Mouse (Mus musculus) monocyte, adult 5-6 weeks (primary cell): Measurements from ENCODE around the gene Inpp5f. TPM values are rescaled to one million over a fixed set of nuclear protein-coding genes. Genes with fewer than 3 reads are reported as not detected.
"Not testable (repeated sequence)": the region's sequence is repeated elsewhere in the genome, so short reads cannot be mapped to it uniquely, and the experiment has no call there.

Experiments used
- ATAC-seq: fragments of 153-309, 156-312 bp; replicated peaks from 2 replicates; pipeline ENCODE4 v1.8.0; 2017; ENCODE audit warnings: mild to moderate bottlenecking; ENCODE audit not compliant: low TSS enrichment, insufficient number of reproducible peaks, severe bottlenecking, poor library complexity, low FRiP score
- total RNA-seq: library from RNA; stranded (forward); fragments of 200-1000, 200-491, 200-594 nt; gene quantifications from 3 replicates; pipeline ENCODE4 v1.2.3, GENCODE M21; 2017

Inpp5f gene
- total RNA-seq, 1 experiment from 2014 or later: 105 TPM

DNA sequence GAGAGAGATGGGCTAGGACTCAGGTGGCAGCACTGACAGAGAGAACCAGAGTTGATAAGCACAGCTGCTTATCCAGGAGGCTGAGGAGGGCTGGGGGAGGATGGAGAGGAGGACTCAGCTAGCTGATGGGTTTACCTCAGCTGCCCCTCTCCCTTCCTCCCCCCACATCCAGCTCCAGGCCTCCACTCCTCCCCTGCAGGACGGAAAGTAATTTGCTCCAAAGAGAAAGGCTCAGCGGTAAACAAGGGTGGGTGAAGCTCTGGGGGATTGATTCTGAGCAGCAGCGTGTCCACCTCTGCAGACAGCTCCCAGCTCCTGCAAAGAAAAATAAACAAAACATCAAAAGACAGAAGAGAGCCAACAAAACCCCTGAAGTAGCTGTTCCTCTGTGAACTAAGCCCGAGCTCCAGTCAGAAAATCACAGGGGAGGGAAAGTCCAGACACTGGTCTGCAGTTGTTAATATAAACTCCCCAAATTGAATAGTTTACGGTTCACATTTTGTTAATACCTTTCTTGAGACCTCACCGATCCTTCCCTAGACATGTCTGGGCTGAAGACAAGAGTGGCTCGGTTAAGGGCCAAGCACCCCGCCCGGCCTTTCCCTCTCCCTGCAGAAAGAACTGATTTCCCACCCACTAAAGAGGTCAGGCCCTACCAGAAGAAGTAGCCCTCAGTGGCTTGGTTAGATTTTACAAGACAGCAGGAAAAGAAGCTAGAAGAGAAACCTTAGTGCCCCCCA is 19.6 kb upstream of the Inpp5f start:
- no peak for ATAC-seq

DNA sequence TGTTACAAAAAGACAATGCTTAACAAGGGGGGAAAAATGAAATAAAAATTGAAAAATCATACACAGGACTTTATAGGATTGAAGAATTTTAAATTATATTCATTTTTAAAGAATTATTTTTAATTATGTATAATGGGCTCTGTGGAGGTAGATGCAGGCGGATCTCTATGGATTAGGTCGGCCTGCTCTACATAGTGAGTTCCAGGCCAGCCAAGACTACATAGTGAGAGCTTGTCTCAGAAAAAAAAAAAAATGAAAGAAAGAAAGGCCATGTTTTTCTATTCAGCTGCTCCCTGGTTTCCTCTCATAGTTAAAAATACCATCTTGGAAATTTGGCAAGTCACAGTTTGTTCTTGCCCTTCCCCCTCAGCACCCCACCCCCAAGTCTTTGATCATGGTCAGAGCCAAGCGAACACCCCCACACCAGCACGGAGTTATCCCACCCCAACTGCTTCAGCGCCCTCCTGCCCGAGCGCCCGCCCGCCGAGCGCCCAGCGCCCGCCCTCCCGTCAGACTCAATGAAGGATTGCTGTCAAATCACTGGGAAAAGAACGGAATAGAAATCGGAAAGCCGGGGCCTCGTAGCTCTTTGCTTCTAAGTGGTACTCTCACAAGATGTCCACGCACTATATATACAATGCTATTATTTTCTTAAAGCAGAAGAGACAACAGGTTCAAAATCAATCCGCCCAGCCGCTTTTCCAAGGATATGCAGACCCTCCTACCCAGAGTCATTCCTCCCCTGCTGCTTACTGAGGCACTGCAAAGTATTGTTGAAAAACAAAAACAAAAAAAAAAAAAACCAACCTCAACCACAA is 18.8 kb upstream of the Inpp5f start:
- ATAC-seq: no peak

DNA sequence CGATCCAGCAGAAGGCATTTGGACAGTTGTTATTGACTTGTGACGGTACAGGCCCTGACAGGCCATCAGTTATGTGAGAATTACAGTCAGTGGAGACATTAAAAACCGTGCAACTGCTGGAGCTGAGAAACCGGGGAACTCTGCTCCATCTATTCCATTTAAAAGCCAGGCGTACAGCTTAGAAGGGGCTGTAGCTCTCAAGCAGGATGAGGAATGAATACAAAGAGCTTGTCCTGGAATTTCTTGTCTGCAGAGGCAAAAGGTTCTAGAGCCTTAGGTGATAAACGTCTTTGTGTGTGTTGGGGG is 18.2 kb upstream of the Inpp5f start:
- ATAC-seq: no peak

DNA sequence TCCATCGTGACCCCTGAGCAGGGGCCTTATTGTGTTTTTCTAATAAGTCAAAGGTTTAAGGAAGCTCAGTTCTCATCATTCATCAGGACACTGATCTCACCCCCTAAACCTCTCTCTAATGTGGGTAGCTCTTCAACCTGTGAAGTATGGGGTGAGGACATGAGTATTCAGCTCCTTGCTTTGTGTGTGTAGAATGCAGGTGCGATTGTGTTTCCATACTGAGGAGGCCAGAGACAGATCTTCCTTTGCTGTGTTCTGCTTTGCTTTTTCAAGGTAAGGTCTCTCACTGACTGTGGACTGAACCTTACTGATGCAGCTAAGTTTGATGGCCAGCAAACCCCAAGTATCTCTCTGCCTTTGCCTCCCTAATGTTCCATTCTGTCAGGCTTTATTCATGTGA is 14.9 kb upstream of the Inpp5f start:
- ATAC-seq: no peak

DNA sequence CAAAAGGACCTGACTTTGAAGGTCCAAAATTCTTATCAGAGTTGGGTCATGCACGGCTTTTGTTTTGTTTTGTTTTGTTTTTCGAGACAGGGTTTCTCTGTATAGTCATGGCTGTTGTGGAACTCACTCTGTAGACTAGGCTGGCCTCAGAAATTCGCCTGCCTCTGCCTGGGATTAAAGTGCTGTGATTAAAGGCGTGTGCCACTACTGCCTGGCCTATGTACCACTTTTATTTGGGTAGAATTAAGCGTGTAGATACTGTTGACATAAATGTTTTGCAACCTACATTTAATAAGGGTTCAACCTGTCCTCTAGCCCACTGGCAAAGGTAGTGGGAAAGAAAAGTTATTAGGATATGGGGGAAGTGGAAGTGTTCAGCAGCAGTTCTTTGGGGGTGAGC is 12.1 kb upstream of the Inpp5f start:
- ATAC-seq: no peak

DNA sequence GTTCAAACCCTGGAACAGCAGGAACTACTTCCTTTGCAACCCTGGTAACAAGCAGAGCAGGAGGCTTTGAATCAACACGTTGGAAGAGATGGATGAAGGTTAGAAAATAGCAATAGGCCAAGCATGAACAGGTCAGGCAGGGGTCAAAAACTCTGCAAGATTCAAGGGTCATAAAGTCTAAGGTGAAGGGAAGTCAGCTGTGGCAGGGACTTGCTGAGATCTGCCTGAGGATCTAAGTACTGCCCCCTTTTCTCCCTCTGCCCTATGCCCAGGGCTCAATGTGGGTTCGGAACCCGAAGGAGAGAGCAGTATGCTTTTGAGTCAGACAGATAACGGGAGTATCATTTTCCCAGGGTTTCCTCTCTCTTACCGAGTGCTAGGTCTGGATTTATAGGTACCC is 9.3 kb upstream of the Inpp5f start:
- ATAC-seq: no peak

DNA sequence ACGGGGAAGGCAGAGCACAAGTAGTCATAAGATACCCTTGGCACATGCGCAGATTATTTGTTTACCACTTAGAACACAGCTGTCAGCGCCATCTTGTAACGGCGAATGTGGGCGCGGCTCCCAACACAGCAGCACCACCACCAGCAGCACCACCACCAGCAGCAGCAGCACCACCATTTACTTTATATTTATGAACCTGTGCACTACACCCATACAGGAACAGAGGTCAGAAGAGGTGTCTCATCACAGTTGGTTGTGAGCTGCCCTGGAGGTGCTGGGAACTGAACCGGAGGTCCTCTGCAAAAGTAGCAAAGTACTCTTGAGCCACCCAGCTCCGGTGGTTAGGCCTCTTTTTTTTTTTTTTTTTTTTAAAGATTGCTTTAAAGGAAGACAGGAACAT is 1.2 kb upstream of the Inpp5f start:
- not testable (repeated sequence) for ATAC-seq

DNA sequence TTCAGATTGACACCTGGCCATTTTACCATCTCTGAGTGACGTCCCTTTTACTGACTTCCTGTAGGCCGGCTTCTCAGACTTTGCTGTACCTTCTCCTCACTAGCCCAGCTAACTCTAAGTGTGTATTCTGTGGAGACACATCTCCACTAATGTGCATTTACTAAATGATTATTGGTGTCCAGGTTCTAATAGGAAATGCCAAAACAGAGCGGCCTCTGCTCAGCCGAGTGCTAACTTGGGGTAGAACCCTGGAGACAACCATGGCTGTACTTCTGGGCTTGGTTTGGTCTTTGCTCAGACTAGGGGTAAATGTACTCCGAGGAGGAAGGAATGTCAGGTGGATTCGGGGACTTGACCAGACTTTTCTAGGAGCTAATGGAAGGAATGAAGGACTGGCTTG is 638 bp upstream of the Inpp5f start:
- ATAC-seq: peak; percentile 24; the same call in 1 of the 2 replicates

DNA sequence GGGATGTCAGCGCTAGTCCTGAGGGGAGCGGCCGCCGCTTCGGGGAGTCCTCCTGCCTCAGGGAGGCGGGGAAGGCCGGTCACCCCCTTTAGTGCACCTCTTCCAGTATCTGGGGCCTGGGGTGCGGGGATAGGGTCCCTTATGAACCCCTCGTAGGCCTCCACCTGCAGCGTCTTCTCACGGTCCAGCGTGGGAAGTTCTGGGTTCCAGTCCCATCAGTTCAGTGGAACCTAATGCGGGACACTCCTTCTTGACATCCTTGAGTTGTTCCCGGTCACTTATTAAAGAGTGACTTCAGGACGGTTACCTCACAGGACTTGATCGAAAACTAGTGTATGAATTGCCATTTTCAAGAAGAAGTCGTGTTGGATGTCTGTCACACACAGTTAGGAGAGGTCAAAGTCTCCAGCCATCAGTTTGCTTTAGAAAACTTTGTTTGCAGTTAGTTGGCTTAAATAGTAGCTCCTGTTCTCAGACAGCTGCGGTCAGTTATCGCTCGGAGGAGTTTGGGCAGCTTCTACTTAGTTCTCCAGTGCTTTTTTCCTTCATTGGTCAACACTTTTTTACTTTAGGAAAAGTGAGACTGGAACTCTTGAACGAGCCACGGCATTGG is 777 bp downstream of the Inpp5f start:
- no peak for ATAC-seq

DNA sequence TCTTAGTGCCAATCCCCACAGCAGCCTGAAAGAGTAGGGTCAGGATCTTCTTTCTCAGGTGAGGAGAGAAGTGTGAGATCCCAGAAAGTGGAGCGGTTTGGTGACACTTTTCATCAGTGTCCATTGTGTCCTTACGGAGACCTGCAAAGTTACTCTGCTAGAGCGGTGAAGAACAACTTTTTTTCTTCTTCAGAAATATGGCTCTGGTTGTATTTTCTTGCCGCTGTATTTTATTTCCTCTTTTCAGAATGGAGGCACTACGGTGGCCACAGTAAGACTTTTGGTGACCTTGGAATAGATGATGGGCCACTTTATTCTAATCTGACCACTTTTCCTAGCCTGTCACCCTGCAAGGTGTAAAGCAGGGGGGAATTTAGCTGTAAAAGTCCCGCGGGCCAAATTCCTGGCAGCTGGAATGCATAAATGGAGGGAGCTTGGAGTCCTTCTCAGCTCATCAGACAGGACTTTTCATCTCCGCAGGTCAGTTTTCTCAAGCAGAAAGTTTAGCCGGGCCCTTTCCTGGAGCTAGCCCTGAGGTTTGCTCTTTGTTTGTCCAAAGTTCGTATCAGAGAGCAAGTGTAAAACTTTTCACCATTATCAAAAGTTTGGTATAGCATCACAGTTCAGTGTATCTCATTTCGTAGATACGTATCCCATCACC is 1.5 kb downstream of the Inpp5f start:
- no peak for ATAC-seq

DNA sequence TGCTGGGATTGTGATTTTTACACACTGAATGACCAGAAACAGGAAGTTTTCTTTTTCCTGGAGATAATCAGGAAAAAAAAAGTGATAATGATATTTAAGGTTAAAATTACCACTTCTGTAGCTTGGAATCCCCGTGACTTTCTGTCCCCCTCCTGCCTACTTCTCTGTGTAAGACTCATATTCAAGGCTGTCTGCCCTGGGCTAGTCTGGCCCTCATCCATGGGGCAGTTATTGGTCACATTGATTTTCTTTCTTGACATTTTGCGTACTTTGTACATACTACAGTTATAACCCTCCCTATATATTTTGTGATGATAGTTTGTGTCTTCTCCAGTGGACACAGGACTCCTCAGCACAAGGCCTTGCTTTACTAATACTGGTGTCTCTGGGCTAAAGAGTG is 2.5 kb downstream of the Inpp5f start:
- ATAC-seq: no peak

DNA sequence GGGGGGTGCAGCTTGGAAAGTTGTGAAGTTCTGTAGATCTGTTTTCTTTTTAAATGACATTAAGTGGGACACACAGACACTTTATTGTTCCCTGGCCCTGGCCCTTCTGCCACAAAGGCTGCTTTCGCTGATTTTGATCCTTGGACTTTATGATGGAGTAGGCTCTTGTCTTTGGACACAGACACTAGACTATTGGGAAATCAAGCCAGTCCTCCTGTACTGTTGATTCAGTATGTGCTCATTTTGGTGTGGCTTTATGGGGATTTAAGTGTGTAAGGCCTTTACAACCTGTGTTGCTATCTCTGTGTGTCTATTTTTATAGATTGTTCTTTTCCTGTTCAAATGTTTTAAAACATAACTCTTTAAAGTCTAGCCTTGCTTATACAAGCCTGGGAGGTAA is 6.5 kb downstream of the Inpp5f start:
- no peak for ATAC-seq

DNA sequence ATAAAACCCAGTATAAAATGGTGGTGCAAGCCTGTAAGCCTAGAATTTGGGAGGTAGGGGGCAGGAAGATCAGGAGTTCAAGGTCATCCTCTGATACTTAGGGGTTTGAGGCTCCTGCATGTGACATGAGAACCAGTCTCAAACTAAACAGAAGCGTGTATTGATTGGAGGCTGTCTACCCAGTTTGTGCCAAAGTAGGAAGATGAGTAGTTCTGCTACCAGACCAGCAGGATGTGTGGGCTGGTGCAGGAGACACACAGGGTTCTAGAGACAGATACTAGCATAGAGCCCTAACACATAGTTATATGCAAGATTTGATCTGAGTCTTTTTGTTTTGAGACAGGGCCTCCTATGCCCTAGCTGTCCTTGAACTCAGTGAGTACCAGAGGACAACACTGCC is 9.1 kb downstream of the Inpp5f start:
- no peak for ATAC-seq

DNA sequence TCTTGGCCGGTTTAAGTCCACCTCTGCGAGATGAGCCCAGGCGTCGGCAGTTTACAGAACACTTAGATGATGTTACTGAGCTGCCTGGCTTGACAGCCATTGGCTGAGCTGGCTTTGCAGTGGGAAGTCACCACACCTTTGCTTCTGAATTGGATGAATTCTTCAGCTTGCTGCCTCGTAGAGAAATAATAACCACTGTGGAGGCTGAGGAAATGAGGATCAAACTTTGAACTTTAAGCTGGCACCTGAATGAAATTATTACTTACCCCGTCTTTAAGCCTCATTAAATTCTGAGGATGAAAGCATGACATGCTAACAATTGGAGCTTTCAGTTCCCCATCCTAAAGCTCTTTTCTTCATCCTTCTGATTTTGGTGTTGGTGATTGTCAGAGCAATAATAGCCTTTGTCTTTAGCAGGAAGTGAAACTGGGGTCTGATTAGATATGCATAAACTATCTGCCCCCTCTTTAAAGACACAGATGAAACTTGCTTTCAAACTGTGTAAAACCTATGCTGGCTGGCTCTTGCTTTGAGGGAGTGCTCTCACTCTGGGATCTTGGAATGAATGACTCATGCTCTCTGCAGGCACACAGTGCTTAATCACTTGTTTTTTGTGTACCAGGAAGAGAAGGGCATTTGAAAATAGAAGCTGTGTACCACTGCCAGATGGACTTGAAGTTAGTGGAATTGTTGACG is 11.3 kb downstream of the Inpp5f start:
- peak; percentile 94 for ATAC-seq

DNA sequence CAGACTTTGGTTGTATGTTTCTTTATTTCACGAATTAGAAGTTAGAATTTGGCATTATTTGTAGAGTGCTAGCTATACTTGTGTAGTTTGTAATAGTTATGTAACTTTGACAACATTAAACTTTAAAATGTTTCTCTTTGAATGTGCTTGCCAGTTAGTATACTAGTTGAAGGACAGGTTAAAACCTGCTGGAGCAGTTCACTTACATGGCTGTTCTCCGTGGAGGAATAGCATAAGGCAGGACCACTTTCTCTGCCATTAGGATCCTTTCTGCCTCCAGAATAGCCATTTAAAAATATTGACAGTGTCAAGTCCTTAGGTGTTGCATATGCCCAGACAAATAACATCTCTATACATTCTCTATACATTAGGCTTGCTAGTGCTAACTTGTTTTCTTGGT is 11.9 kb downstream of the Inpp5f start:
- no peak for ATAC-seq

DNA sequence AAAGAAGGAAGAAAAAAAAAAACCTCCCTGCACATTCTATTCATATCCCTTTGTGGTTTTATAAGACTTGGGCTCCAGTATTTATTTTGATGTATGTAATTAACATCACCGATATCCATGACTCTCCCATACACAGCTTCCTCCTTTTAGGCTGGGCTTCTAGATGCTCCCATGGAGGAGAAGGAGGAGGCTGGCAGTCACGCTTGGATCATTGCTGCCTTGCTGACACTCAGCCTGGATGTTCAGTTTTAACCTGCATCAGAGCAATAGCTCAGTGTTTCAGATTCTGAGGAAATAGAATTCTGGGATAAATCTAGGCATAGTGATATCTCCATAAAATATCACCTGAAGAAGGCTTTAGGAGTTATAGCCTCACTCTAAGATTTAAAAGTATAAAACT is 14.3 kb downstream of the Inpp5f start:
- no peak for ATAC-seq

DNA sequence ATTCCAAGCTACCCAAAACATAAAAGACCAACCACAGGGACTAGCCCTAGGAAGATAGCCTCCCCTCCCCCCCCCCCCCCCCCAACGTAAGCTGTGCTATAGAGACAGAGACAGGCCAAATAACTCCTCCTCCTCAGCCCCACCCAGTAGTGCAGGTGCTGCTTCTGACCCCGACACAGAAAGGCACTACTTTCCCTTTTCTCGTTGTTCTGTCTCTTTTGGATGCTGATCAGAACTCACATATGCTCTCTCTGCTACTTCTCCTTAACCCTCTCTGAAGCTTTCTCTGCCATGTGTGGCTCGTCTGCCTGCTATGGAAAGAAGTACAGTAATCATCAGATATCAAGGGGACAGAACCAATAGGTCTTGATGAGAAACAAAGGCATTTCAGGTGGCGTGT is 15.5 kb downstream of the Inpp5f start:
- ATAC-seq: no peak

DNA sequence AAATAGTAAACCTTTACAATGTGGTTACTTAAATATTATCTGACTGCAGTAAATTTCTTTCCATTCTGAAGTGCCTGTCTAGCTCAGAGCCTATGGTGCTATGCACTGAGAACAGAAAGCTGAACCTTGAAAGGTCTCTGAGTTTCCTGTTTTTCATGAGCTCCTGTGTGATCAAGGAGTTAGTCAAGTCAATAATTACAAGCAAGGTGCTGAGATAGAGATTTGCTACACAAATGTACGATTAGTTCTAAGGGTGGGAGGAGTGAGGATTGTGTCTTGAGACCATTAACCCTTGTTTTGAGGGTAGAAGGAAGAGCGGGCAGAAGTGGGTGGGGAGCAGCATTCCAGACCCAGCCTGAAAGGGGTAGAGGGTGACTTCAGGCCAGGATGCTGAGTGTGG is 16.1 kb downstream of the Inpp5f start:
- no peak for ATAC-seq

DNA sequence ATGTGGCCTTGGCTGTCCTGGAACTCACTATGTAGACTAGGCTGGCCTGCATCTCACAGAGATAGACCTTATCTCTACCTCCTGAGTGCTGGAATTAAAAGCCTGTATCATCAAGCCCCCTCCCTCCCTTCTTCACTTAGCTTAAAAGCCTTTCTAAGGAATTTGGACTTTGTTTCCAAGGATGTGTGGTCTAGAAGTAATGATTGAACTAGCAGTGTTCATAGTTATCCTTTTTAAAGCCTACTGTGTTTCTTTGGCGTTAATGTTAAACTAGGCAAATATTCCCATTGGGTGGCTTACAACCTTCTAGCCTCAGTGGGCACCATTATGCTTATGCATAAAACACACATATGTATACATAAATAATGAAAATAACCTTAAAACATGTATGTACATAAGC is 16.6 kb downstream of the Inpp5f start:
- no peak for ATAC-seq
